Mouse (Mus musculus) spleen, postnatal 0 days (tissue): ENCODE data around the gene Med14. TPM values are rescaled to one million over a fixed set of nuclear protein-coding genes. Genes with fewer than 3 reads are reported as not detected.

ENCODE experiments used
- polyA plus RNA-seq: library from polyadenylated mRNA; unstranded; fragments of >200 nt; fragmentation: Nextera tagmentation; extraction: Ambion mirVana; gene quantifications from 2 replicates; pipeline ENCODE4 v1.2.1, GENCODE M21; 2015

The Med14 gene
- polyA plus RNA-seq = 6.0 TPM in 2 replicates

GRCm38 (mm10) chrX:12761626-12762333, at the start of gene Med14:
Gene Med14 (minus strand): TSS chrX:12762073.

GRCm38 (mm10) chrX:12673054-12673775, 88.7 kb downstream of the Med14 start, which contains the start of gene 1810030O07Rik:
Gene 1810030O07Rik (minus strand): TSS chrX:12673668.

Other genes with a start within 250 kb of the Med14 start
- 68.9 and 78.0 TPM in 2 replicates for gene Atp6ap2, start 174.3 kb downstream of the Med14 start, polyA plus RNA-seq
- 16.5 and 18.7 TPM in 2 replicates for gene 1810030O07Rik, start 88.4 kb downstream of the Med14 start, polyA plus RNA-seq